Mouse (Mus musculus) limb, embryonic 13.5 days (tissue): ENCODE results near the gene Gm21117. TPM values are rescaled to one million over a fixed set of nuclear protein-coding genes. Genes with fewer than 3 reads are reported as not detected.
"Not testable (repeated sequence)": the region's sequence is repeated elsewhere in the genome, so short reads cannot be mapped to it uniquely, and the experiment has no call there.

Experiments
- ATAC-seq: fragments of 200-750 bp; cut with Nextera tagmentation; 2 replicates; pipeline ENCODE4 v1.8.0; 2017; ENCODE audit warnings: low read depth, moderate number of reproducible peaks, moderate TSS enrichment; ENCODE audit not compliant: low FRiP score
- H3K27ac ChIP-seq: fragments of 300-500 bp; sonication (generic); 2 replicates; pipeline ENCODE4 v1.5.1; 2015; ENCODE audit warnings: inconsistent platforms, mild to moderate bottlenecking, moderate library complexity
- H3K27me3 ChIP-seq: fragments of 300-500 bp; sonication (generic); 2 replicates; pipeline ENCODE4 v1.6.1; 2015; ENCODE audit warnings: mild to moderate bottlenecking, inconsistent platforms
- H3K36me3 ChIP-seq: fragments of 300-500 bp; sonication (generic); 2 replicates; pipeline ENCODE4 v1.6.1; 2015; ENCODE audit warnings: inconsistent platforms, mild to moderate bottlenecking, moderate library complexity
- H3K4me1 ChIP-seq: fragments of 300-500 bp; sonication (generic); 2 replicates; pipeline ENCODE4 v1.6.1; 2015; ENCODE audit warnings: inconsistent platforms
- H3K4me2 ChIP-seq: fragments of 300-500 bp; sonication (generic); replicated peaks from 2 replicates; pipeline ENCODE4 v1.6.1; 2015; ENCODE audit warnings: inconsistent platforms, mild to moderate bottlenecking, moderate library complexity
- H3K4me3 ChIP-seq: fragments of 300-500 bp; sonication (generic); 2 replicates; pipeline ENCODE4 v1.5.1; 2015; ENCODE audit warnings: moderate library complexity, mild to moderate bottlenecking, inconsistent platforms
- H3K9ac ChIP-seq: fragments of 300-500 bp; sonication (generic); 2 replicates; pipeline ENCODE4 v1.6.1; 2015; ENCODE audit warnings: mild to moderate bottlenecking, inconsistent platforms
- H3K9me3 ChIP-seq: fragments of 300-500 bp; sonication (generic); 2 replicates; pipeline ENCODE4 v1.6.1; 2016; ENCODE audit warnings: inconsistent platforms
- WGBS: fragments of 180-500 bp; shearing (Covaris S2); methylation state at CpG from one replicate; pipeline ENCODE4 v1.1.7; 2015; 5-methylcytosine and 5-hydroxymethylcytosine counted together
- polyA plus RNA-seq: library from polyadenylated mRNA; unstranded; fragments of >200 nt; fragmentation: Nextera tagmentation; extraction: Ambion mirVana; gene quantifications from 2 replicates; pipeline ENCODE4 v1.2.1, GENCODE M21; 2015

The Gm21117 gene
- polyA plus RNA-seq, result not detected in 2 replicates

- H3K4me1 ChIP-seq, H3K27ac ChIP-seq, H3K9me3 ChIP-seq, H3K4me2 ChIP-seq, H3K4me3 ChIP-seq, H3K27me3 ChIP-seq, H3K9ac ChIP-seq, H3K36me3 ChIP-seq, ATAC-seq: not testable (repeated sequence)
- WGBS, result no CpG with 5 or more reads among the region's 6 CpGs
Observed at GRCm38 (mm10) chrY:51124920-51125319, at the start of gene Gm21117. Gene Gm21117, plus strand, starts transcription at chrY:51125220.
